Mouse (Mus musculus) kidney, postnatal 0 days (tissue): ENCODE results near the gene Def6. TPM values are rescaled to one million over a fixed set of nuclear protein-coding genes. Genes with fewer than 3 reads are reported as not detected.
"Not testable (repeated sequence)": the region's sequence is repeated elsewhere in the genome, so short reads cannot be mapped to it uniquely, and the experiment has no call there.

ENCODE experiments used
- ATAC-seq: fragments of 200-750 bp; cut with Nextera tagmentation; replicated peaks from 2 replicates; pipeline ENCODE4 v1.8.0; 2017; ENCODE audit warnings: low read depth, moderate number of reproducible peaks, moderate TSS enrichment, moderate library complexity; ENCODE audit not compliant: low FRiP score
- DNase-seq: peaks from one replicate; pipeline ENCODE4 v3.0.0-alpha.2; 2016; ENCODE audit warnings: low spot score
- H3K27ac ChIP-seq: fragments of 300-500 bp; sonication (generic); 2 replicates; pipeline ENCODE4 v1.5.1; 2014; ENCODE audit warnings: mild to moderate bottlenecking
- H3K27me3 ChIP-seq: fragments of 300-500 bp; sonication (generic); 2 replicates; pipeline ENCODE4 v1.6.1; 2014; ENCODE audit warnings: low read length, mixed read lengths; ENCODE audit not compliant: insufficient read depth
- H3K36me3 ChIP-seq: fragments of 300-500 bp; sonication (generic); 2 replicates; pipeline ENCODE4 v1.6.1; 2014; ENCODE audit warnings: low read length, mixed read lengths; ENCODE audit not compliant: insufficient read depth
- H3K4me1 ChIP-seq: fragments of 300-500 bp; sonication (generic); replicated peaks from 2 replicates; pipeline ENCODE4 v1.6.1; 2014; ENCODE audit warnings: antibody characterized with exemption, low read length, mixed read lengths; ENCODE audit not compliant: insufficient read depth
- H3K4me2 ChIP-seq: fragments of 300-500 bp; sonication (generic); 2 replicates; pipeline ENCODE4 v1.6.1; 2014; ENCODE audit warnings: mild to moderate bottlenecking, low read length, moderate library complexity, mixed read lengths
- H3K4me3 ChIP-seq: fragments of 300-500 bp; sonication (generic); replicated peaks from 2 replicates; pipeline ENCODE4 v1.5.1; 2014; ENCODE audit warnings: low read depth, low read length
- H3K9ac ChIP-seq: fragments of 300-500 bp; sonication (generic); 2 replicates; pipeline ENCODE4 v1.6.1; 2014; ENCODE audit warnings: low read depth, low read length
- H3K9me3 ChIP-seq: fragments of 300-500 bp; sonication (generic); replicated peaks from 2 replicates; pipeline ENCODE4 v1.6.1; 2016; ENCODE audit warnings: low read length, inconsistent platforms, mixed read lengths
- CTCF ChIP-seq: IDR thresholded peaks from 2 replicates; pipeline ENCODE4 v1.5.1; 2016; ENCODE audit warnings: antibody characterized with exemption, low read depth, mild to moderate bottlenecking, moderate library complexity
- WGBS: fragments of 180-500 bp; shearing (Covaris S2); extraction: QIAGEN DNeasy Blood & Tissue Kit; methylation state at CpG from one replicate; pipeline ENCODE4 v1.1.7; 2014; 5-methylcytosine and 5-hydroxymethylcytosine counted together
- polyA plus RNA-seq: library from polyadenylated mRNA; unstranded; fragments of >200 nt; fragmentation: Nextera tagmentation; extraction: Ambion mirVana; gene quantifications from 2 replicates; pipeline ENCODE4 v1.2.1, GENCODE M21; 2015

Gene Def6
- polyA plus RNA-seq, 1 experiment from 2014 or later = 8.6 TPM

GRCm38 (mm10) chr17:28217721-28218649 lies 10.4 kb downstream of the Def6 start:
- no peaks in the 10 kb centered on the region for H3K27me3 ChIP-seq
- H3K4me1 ChIP-seq = no peaks in the 10 kb centered on the region
- TF ChIP-seq CTCF = no peak
- WGBS = 35% methylated on average over 23 of the region's 23 CpGs
- DNase-seq (no peak), ATAC-seq (no peak)
- no peaks in the 10 kb centered on the region for H3K9me3 ChIP-seq
- H3K9ac ChIP-seq = 0 out of 2 replicates have a peak overlapping the region, but pooled peaks have one; percentile 8
- no peak overlapping the region for H3K27ac ChIP-seq
- H3K4me2 ChIP-seq = 0 out of 2 replicates have a peak overlapping the region, but pooled peaks have one; percentile 21
- H3K4me3 ChIP-seq = no peak overlapping the region
- no peaks in the 10 kb centered on the region for H3K36me3 ChIP-seq

- not testable (repeated sequence) for H3K4me3 ChIP-seq, H3K27me3 ChIP-seq, H3K4me1 ChIP-seq, H3K9me3 ChIP-seq, H3K4me2 ChIP-seq, DNase-seq, H3K36me3 ChIP-seq, H3K9ac ChIP-seq, H3K27ac ChIP-seq, ATAC-seq
- WGBS = 82% methylated on average over 10 of the region's 10 CpGs
Measured at GRCm38 (mm10) chr17:28222463-28222862, 14.9 kb downstream of the Def6 start.

GRCm38 (mm10) chr17:28223561-28224391 lies 16.2 kb downstream of the Def6 start:
- under 1% methylated on average over 46 of the region's 46 CpGs for WGBS

DNA sequence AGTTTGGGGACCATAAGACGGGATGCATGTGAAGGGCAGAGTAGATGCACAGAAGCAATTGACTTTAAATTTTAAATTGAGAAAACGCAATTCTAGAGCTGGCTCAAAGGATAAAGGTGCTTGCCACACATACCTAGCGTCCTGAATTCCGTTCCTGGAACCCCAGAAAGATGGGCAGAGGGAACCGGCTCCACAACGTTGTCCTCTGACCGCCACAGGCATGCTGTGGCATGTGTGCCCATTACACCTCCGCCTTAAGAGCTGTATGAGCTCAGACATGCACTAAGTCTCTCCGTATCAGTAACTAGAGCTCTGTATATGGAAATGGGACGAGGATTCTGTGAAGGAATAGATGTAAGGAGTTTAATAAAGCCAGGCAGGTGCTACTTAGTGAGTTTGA lies 17.0 kb downstream of the Def6 start:
- 90% methylated on average over 10 of the region's 10 CpGs for WGBS
- Histone ChIP-seq H3K36me3 (no peaks in the 10 kb centered on the region), H3K9me3 (no peaks in the 10 kb centered on the region), H3K4me1 (peaks cover 4% of the 10 kb centered on the region; the same call in 1 of the 2 replicates), H3K4me2 (no peak overlapping the region), H3K27ac (no peak overlapping the region), H3K9ac (no peak overlapping the region), H3K4me3 (no peak overlapping the region), H3K27me3 (no peaks in the 10 kb centered on the region)
- no peak for DNase-seq
- no peak for ATAC-seq
- no peak for TF ChIP-seq CTCF

More at GRCm38 (mm10) chr17:28223561-28224391, 16.2 kb downstream of the Def6 start:
- H3K36me3 ChIP-seq = no peaks in the 10 kb centered on the region
- H3K4me3 ChIP-seq = peak overlapping the region; percentile 38
- no peaks in the 10 kb centered on the region for H3K9me3 ChIP-seq
- peaks cover 4% of the 10 kb centered on the region; the same call in 1 of the 2 replicates for H3K4me1 ChIP-seq
- H3K4me2 ChIP-seq = peak overlapping the region; percentile 73
- peak overlapping the region; percentile 50 for H3K9ac ChIP-seq
- TF ChIP-seq CTCF = no peak; the same call in 1 of the 2 replicates
- peak; percentile 93 for ATAC-seq
- H3K27me3 ChIP-seq = no peaks in the 10 kb centered on the region
- peak overlapping the region; percentile 43; the same call in 1 of the 2 replicates for H3K27ac ChIP-seq
- DNase-seq = peak; percentile 96

GRCm38 (mm10) chr17:28226014-28226413 lies 18.4 kb downstream of the Def6 start:
- 3% methylated on average over 21 of the region's 21 CpGs for WGBS
- Histone ChIP-seq H3K9me3 (no peaks in the 10 kb centered on the region), H3K36me3 (no peaks in the 10 kb centered on the region), H3K9ac (0 out of 2 replicates have a peak overlapping the region, but pooled peaks have one; percentile 44), H3K4me2 (peak overlapping the region; percentile 58), H3K4me1 (peaks cover 4% of the 10 kb centered on the region; the same call in 1 of the 2 replicates), H3K4me3 (peak overlapping the region; percentile 24; the same call in 1 of the 2 replicates), H3K27ac (no peak overlapping the region), H3K27me3 (no peaks in the 10 kb centered on the region)
- ATAC-seq = 0 out of 2 replicates have a peak, but pooled peaks have one; percentile 19
- peak; percentile 100 for TF ChIP-seq CTCF
- peak; percentile 97 for DNase-seq

DNA sequence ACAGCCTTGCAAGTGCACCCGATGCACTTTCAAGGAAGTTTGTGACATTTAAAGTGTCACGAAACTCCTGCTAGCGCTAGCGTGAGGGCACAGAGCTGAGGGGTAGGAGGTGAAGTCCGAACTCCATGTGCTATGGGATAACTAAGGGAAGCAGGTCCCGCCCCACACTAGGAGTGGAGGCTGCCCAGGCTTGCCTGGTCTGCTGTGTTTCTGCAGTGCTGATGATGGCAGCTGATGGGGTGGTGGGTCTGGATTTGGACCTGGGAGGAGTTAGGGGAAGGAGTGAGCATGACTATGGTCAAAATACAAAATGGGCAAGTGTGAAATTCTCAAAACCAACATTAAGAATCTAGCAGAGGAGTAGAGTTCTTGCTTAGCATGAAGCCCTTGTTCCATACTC lies 22.9 kb downstream of the Def6 start:
- WGBS = 73% methylated on average over 6 of the region's 6 CpGs
- Histone ChIP-seq H3K4me1 (no peaks in the 10 kb centered on the region), H3K4me2 (no peak overlapping the region), H3K27ac (no peak overlapping the region), H3K9me3 (no peaks in the 10 kb centered on the region), H3K4me3 (no peak overlapping the region), H3K36me3 (no peaks in the 10 kb centered on the region), H3K9ac (no peak overlapping the region), H3K27me3 (no peaks in the 10 kb centered on the region)
- DNase-seq = no peak
- TF ChIP-seq CTCF = no peak
- no peak for ATAC-seq
